Mouse (Mus musculus): Measurements from ENCODE around the gene Ap3d1. TPM values are rescaled to one million over a fixed set of nuclear protein-coding genes. Genes with fewer than 3 reads are reported as not detected.

The Ap3d1 gene
- polyA plus RNA-seq, 1 experiment, result 92.5 TPM

DNA sequence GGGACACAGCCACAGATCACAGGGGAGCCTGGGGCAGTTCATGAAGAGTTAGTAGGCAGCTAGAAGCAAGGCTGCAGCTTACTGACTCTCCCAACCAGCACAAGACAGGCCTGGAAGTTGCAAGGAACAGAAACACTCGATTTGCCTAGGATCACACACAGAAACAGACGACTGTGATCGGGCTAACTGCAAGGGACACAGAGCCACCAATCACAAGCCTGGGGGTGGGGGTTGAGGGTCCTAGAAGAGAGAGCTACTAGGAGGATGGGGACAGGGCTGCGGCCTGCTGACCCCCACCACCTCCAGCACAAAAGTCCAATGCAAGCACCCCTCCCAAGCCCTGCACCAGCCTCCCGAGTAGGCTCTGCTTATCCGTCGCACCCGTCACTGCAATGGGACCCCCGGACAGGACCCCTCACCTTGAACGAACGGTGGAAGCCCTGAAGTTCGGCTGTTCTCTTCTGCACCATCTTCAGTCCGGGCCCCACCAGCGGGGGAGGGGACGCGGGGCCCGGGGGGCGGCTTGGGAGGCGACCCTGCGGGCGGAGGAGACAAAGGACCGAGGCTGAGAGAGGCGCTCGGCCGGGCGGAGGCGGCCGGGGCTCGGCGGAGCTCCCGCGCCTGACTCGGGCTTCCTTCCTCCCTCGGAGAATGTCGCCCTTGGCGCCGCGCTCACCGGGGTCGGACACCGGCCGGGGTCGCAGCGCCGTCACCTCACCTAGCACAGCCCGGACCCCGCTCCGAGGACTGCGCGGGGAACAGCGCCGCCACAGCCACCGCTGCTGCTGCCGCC, 66.5 kb downstream of the Ap3d1 start:
- Histone ChIP-seq H3K4me1 (ENCODE audit: control insufficient read depth, insufficient read depth, insufficient read length) (peaks cover 66% of the 10 kb centered on the region), H3K4me3 (ENCODE audit: extremely low read depth, insufficient read depth, insufficient read length) (peak overlapping the region; percentile 82), H3K36me3 (ENCODE audit: control insufficient read depth, insufficient read depth, low read length) (peaks cover 30% of the 10 kb centered on the region), H3K27ac (ENCODE audit: insufficient read depth, low read length) (peak overlapping the region; percentile 56), H3K27me3 (ENCODE audit: control insufficient read depth, insufficient read depth, low read length) (no peaks in the 10 kb centered on the region)
- WGBS, result under 1% methylated on average over 45 of the region's 54 CpGs
- DNase-seq (ENCODE audit: low read depth in 1 of 2, low spot score in 2 of 2), result no peak
- TF ChIP-seq POLR2A (IDR thresholded peaks at IDR 0.05; ENCODE audit: low read depth, low read length) (no peak), CTCF (IDR thresholded peaks at IDR 0.05; ENCODE audit: extremely low read depth, insufficient read depth, insufficient read length, insufficient replicate concordance) (no peak)

DNA sequence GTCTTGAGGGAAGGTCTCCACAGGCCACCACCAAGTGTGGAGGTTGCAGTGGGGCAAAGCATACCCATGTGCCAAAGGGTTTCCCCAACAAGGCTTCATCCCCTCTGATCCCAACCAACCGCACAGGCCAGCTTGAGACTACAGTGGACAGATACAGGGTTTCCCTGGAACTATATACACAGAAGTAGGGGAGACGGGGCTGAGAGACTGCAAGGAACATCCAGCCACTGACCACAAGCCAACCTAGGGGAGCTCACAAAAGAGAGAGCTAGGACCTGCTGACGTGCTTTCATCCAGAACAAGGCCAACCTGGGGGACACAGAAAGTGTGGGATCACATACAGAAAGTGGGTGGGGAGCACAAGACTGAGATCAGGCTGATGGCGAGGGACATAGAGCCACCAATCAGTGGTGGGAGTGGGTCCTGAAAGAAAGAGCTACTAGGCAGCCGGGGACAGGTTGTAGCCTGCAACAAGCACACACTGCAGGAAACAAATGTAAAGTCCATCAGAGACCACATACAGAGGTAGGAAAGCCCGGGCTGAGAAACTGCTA, 67.1 kb downstream of the Ap3d1 start:
- TF ChIP-seq CTCF (IDR thresholded peaks at IDR 0.05; ENCODE audit: extremely low read depth, insufficient read depth, insufficient read length, insufficient replicate concordance), result no peak
- TF ChIP-seq POLR2A (IDR thresholded peaks at IDR 0.05; ENCODE audit: low read depth, low read length), result no peak
- peaks cover 65% of the 10 kb centered on the region for H3K4me1 ChIP-seq (ENCODE audit: control insufficient read depth, insufficient read depth, insufficient read length)
- H3K36me3 ChIP-seq (ENCODE audit: control insufficient read depth, insufficient read depth, low read length), result peaks cover 36% of the 10 kb centered on the region

DNA sequence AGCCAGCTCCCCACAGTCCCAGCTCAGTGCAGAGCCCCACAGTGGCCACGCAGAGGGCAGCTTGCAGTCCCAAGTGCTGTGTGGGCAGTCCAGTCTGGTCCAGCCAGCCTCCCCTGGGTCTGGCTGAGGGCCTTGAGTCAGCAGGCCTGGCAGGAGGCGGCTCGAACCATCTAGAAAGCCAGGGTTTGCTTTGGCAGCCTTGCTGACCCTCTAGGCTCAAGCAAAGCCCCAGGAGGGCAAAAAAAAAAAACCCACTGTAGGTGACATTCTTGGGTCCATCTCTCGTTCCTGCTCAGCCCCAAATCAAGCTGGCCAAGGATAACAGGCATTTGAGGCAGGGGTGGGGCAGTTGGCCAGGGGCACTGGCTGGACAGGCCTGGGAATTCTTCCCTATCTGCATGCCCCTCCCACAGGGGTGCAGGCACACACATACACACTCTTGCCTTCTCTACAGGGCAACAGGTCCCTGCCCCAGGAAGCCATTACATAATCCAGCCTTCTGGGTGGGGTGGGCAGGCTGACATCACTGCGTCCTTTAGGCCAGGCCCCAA, 67.8 kb downstream of the Ap3d1 start:
- no peak for TF ChIP-seq CTCF (IDR thresholded peaks at IDR 0.05; ENCODE audit: extremely low read depth, insufficient read depth, insufficient read length, insufficient replicate concordance)
- TF ChIP-seq POLR2A (IDR thresholded peaks at IDR 0.05; ENCODE audit: low read depth, low read length), result no peak
- Histone ChIP-seq H3K36me3 (ENCODE audit: control insufficient read depth, insufficient read depth, low read length) (peaks cover 43% of the 10 kb centered on the region), H3K27me3 (ENCODE audit: control insufficient read depth, insufficient read depth, low read length) (no peaks in the 10 kb centered on the region), H3K4me1 (ENCODE audit: control insufficient read depth, insufficient read depth, insufficient read length) (peaks cover 63% of the 10 kb centered on the region), H3K4me3 (ENCODE audit: extremely low read depth, insufficient read depth, insufficient read length) (peak overlapping the region; percentile 82; the same call in 1 of the 2 replicates), H3K27ac (ENCODE audit: insufficient read depth, low read length) (peak overlapping the region; percentile 56; the same call in 1 of the 2 replicates)
- no peak for DNase-seq (ENCODE audit: low read depth in 1 of 2, low spot score in 2 of 2)
- WGBS, result 34% methylated on average over 5 of the region's 5 CpGs

More for the DNA sequence above, 67.1 kb downstream of the Ap3d1 start:
- WGBS, result 4% methylated on average over 6 of the region's 6 CpGs
- H3K27ac ChIP-seq (ENCODE audit: insufficient read depth, low read length), result peak overlapping the region; percentile 56
- no peak for DNase-seq (ENCODE audit: low read depth in 1 of 2, low spot score in 2 of 2)
- peak overlapping the region; percentile 82 for H3K4me3 ChIP-seq (ENCODE audit: extremely low read depth, insufficient read depth, insufficient read length)
- H3K27me3 ChIP-seq (ENCODE audit: control insufficient read depth, insufficient read depth, low read length), result no peaks in the 10 kb centered on the region

DNA sequence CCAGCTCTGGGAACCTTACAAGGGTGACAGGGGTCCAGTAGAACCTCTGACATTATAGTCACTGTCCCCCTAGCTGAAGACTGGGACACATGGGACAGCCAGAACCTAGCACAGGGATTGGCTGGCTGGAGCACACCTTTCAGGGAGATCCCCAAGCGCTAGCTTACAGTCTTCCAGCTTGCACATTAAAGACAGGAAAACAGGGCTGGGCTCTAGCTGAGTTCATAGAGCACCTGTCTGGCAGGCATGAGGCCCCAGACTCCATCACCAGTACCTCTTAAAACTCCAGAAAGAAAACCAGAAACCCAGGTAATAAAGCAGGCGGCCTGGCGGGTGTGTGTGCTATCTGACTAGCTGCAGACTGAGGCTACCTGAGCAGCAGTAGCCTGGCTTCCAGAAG, 68.4 kb downstream of the Ap3d1 start:
- Histone ChIP-seq H3K36me3 (ENCODE audit: control insufficient read depth, insufficient read depth, low read length) (peaks cover 48% of the 10 kb centered on the region), H3K27ac (ENCODE audit: insufficient read depth, low read length) (0 out of 2 replicates have a peak overlapping the region, but pooled peaks have one; percentile 56)
- WGBS, result 76% methylated on average over 3 of the region's 3 CpGs

DNA sequence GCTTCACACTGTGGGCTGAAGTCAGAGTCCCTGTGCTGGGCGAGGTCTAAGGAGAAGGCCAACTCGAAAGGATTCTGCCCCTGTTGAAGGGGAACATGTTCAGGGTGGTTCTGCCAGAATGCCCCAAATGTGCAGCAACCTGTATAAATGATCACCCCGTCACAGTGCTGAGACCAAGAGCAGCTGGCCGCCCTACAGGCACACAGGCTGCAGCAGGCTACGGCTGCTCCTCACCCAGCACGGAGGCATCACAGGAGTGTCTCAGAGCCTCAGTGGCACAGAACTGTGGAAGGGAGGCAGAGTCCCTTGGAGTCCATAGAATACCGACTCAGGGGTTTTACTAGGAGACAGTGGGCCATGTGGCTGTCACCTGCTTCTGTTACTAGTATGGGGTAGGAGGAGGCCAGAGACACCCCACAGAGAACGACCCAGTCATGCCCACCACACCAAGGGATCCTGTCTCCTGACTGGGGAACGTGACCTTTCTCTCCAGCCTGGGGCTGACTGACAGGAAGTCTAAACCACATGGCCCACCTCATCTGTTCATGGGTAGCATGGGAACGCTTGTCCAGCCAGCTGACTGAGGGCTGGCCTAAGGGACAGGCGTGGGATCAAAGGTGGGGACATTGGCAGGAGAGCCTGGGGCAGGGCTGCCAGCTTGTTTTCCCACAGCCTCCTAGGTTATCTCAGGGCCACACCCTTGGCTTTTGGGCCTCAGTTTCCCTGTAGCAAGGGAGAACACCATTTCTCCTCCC, 70.0 kb downstream of the Ap3d1 start:
- H3K27me3 ChIP-seq (ENCODE audit: control insufficient read depth, insufficient read depth, low read length), result no peaks in the 10 kb centered on the region
- DNase-seq (ENCODE audit: low read depth in 1 of 2, low spot score in 2 of 2), result no peak
- H3K36me3 ChIP-seq (ENCODE audit: control insufficient read depth, insufficient read depth, low read length), result peaks cover 64% of the 10 kb centered on the region
- H3K4me1 ChIP-seq (ENCODE audit: control insufficient read depth, insufficient read depth, insufficient read length), result peaks cover 51% of the 10 kb centered on the region
- no peak overlapping the region for H3K4me3 ChIP-seq (ENCODE audit: extremely low read depth, insufficient read depth, insufficient read length)
- 68% methylated on average over 11 of the region's 11 CpGs for WGBS
- H3K27ac ChIP-seq (ENCODE audit: insufficient read depth, low read length), result no peak overlapping the region
- TF ChIP-seq CTCF (IDR thresholded peaks at IDR 0.05; ENCODE audit: extremely low read depth, insufficient read depth, insufficient read length, insufficient replicate concordance), result no peak
- no peak for TF ChIP-seq POLR2A (IDR thresholded peaks at IDR 0.05; ENCODE audit: low read depth, low read length)

More for the DNA sequence above, 68.4 kb downstream of the Ap3d1 start:
- DNase-seq (ENCODE audit: low read depth in 1 of 2, low spot score in 2 of 2), result no peak
- no peak for TF ChIP-seq POLR2A (IDR thresholded peaks at IDR 0.05; ENCODE audit: low read depth, low read length)
- no peak for TF ChIP-seq CTCF (IDR thresholded peaks at IDR 0.05; ENCODE audit: extremely low read depth, insufficient read depth, insufficient read length, insufficient replicate concordance)
- Histone ChIP-seq H3K4me3 (ENCODE audit: extremely low read depth, insufficient read depth, insufficient read length) (no peak overlapping the region), H3K27me3 (ENCODE audit: control insufficient read depth, insufficient read depth, low read length) (no peaks in the 10 kb centered on the region), H3K4me1 (ENCODE audit: control insufficient read depth, insufficient read depth, insufficient read length) (peaks cover 62% of the 10 kb centered on the region)

DNA sequence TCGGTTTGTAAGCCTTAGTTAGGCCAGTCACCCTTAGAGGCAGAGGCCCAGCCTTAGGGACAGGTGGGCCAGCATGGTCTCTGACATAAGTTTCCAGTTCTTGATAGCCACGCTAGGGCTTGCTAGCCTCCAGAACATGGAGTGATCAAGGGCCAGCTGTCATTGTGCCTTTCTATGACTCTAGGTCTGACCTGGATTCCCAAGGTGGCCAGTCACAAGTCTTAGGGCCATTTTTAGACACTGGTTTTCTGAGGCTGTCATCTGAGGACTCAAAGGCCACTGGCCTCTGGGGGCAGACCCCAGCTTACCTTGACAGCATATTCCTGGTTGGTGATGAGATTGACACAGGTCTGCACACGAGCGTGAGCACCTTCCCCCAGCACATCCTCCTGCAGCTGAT, 70.8 kb downstream of the Ap3d1 start:
- H3K36me3 ChIP-seq (ENCODE audit: control insufficient read depth, insufficient read depth, low read length), result peaks cover 72% of the 10 kb centered on the region
- no peak overlapping the region for H3K4me3 ChIP-seq (ENCODE audit: extremely low read depth, insufficient read depth, insufficient read length)

More for the DNA sequence above, 70.8 kb downstream of the Ap3d1 start:
- WGBS, result 90% methylated on average over 4 of the region's 4 CpGs
- peaks cover 51% of the 10 kb centered on the region for H3K4me1 ChIP-seq (ENCODE audit: control insufficient read depth, insufficient read depth, insufficient read length)
- no peak for DNase-seq (ENCODE audit: low read depth in 1 of 2, low spot score in 2 of 2)
- H3K27me3 ChIP-seq (ENCODE audit: control insufficient read depth, insufficient read depth, low read length), result no peaks in the 10 kb centered on the region
- H3K27ac ChIP-seq (ENCODE audit: insufficient read depth, low read length), result no peak overlapping the region
- TF ChIP-seq CTCF (IDR thresholded peaks at IDR 0.05; ENCODE audit: extremely low read depth, insufficient read depth, insufficient read length, insufficient replicate concordance), result no peak
- TF ChIP-seq POLR2A (IDR thresholded peaks at IDR 0.05; ENCODE audit: low read depth, low read length), result no peak
